Mouse (Mus musculus): Measurements from ENCODE around the gene Gab1. TPM values are rescaled to one million over a fixed set of nuclear protein-coding genes. Genes with fewer than 3 reads are reported as not detected.
A peak's percentile ranks its signal among the peaks of the same experiment; 100 is the strongest.
"Not testable (repeated sequence)": the region's sequence is repeated elsewhere in the genome, so short reads cannot be mapped to it uniquely, and the experiment has no call there.

The Gab1 gene
- polyA plus RNA-seq, 1 experiment from 2014 or later, result 16.8 TPM

DNA sequence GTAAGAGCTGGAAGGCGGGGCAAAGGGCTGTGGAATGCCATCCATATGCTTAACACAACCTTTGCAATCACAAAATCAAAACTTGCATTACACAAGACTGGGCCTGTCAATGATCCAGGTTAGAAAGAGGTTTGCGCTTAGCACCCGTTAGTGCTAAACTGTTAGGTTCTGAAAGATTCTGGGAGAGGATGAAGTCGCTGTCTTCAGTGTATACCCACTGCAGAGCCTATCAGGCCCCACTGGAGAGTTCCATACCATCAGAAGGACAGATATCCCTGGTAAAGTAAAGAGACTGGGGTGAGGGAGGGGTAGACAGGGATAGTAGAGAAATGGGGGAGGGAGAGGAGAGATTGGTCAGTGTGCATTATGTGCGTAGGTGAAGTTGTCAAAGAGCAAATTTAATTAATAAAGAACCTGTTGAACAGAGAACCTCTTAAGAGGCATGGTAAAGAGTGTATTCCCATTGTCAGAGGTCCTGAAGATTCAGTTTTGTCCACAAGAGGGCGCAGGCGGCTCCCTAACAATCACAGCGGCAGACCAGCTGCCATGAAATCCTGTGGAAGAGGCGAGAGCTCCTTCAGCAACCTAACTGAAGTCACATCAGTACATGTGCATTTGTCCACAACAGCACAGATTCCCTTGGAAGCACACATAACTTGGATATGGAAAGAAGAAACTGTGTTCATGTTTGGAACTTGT lies 127.2 kb downstream of the Gab1 start:
- Histone ChIP-seq H3K27ac (no peak overlapping the region), H3K9ac (no peak overlapping the region), H3K36me3 (no peaks in the 10 kb centered on the region), H3K4me3 (replicated peaks) (no peak overlapping the region), H3K27me3 (no peaks in the 10 kb centered on the region), H3K9me3 (replicated peaks) (no peaks in the 10 kb centered on the region), H3K4me2 (no peak overlapping the region), H3K4me1 (no peaks in the 10 kb centered on the region)
- WGBS, result 30% methylated on average over 9 of the region's 9 CpGs
- ATAC-seq (replicated peaks; ENCODE audit: low FRiP score), result peak; percentile 80

DNA sequence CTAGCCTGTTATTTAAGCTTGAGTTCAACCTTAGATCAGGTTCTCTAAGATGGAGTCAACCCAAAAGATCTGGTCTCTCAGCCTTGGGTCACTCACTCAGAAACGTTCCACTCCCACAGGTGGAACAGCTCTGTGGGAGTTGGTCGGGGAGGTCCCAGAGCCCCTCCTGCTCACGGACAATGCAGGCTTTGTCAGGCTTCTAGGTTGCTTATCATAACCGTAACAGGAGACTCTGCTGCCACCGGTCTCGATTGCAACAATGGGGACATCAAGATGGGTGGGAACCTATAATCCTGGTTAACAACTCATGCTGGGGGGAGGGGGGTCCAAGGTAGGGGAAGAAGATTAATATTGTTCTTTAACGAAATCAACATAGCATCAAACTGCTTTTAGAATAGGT lies 127.9 kb downstream of the Gab1 start:
- Histone ChIP-seq H3K4me2 (no peak overlapping the region), H3K4me3 (replicated peaks) (no peak overlapping the region), H3K27ac (no peak overlapping the region), H3K9me3 (replicated peaks) (no peaks in the 10 kb centered on the region), H3K4me1 (no peaks in the 10 kb centered on the region), H3K27me3 (no peaks in the 10 kb centered on the region), H3K36me3 (no peaks in the 10 kb centered on the region), H3K9ac (no peak overlapping the region)
- 55% methylated on average over 7 of the region's 7 CpGs for WGBS
- ATAC-seq (replicated peaks; ENCODE audit: low FRiP score), result no peak

DNA sequence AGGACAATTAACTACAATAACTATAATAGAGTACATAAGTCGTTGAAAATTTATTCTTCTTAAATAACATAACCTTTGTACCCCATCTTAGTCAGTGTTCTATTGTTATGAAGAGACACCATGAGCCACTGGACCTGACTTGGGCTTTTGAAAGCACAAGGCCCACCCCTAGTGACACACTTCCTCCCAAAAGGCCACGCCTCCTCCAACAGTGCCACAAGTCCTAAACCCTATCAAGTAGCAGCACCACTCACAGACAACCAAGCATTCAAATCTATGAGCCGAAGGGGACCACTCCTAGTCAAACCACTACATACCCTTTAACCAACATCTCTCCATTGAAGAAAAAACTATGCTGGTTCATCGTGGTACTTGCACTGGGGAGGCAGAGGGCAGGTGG lies 131.2 kb downstream of the Gab1 start:
- Histone ChIP-seq H3K4me2 (no peak overlapping the region), H3K27ac (no peak overlapping the region), H3K9ac (no peak overlapping the region), H3K4me3 (replicated peaks) (no peak overlapping the region), H3K9me3 (replicated peaks) (no peaks in the 10 kb centered on the region), H3K4me1 (no peaks in the 10 kb centered on the region), H3K36me3 (no peaks in the 10 kb centered on the region), H3K27me3 (no peaks in the 10 kb centered on the region)
- 86% methylated on average over 4 of the region's 4 CpGs for WGBS
- no peak for ATAC-seq (replicated peaks; ENCODE audit: low FRiP score)

DNA sequence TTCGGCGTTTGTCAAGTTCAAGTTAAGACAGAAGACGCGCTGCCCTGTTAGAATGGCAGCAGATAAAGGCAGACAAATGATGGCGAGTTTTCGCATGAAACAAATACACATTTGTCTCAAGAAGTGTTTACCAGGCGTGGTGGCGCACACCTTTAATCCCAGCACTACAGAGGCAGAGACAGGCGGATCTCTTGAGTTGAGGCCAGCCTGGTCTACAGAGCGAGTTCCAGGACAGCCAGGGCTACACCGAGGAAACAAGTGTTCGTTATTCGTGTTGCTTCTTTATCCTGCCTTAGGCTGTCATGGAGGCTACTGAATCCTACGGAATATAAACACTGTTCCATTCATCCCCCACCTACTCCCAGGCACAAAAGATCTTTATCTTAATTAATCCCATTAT lies 140.4 kb downstream of the Gab1 start:
- Histone ChIP-seq H3K27me3 (no peaks in the 10 kb centered on the region), H3K27ac (peak overlapping the region; percentile 99), H3K9me3 (replicated peaks) (no peaks in the 10 kb centered on the region), H3K4me2 (peak overlapping the region; percentile 70), H3K9ac (peak overlapping the region; percentile 67), H3K4me3 (replicated peaks) (peak overlapping the region; percentile 95), H3K4me1 (peaks cover 11% of the 10 kb centered on the region), H3K36me3 (peaks cover 10% of the 10 kb centered on the region)
- WGBS, result 17% methylated on average over 14 of the region's 14 CpGs
- ATAC-seq (replicated peaks; ENCODE audit: low FRiP score), result peak; percentile 47

DNA sequence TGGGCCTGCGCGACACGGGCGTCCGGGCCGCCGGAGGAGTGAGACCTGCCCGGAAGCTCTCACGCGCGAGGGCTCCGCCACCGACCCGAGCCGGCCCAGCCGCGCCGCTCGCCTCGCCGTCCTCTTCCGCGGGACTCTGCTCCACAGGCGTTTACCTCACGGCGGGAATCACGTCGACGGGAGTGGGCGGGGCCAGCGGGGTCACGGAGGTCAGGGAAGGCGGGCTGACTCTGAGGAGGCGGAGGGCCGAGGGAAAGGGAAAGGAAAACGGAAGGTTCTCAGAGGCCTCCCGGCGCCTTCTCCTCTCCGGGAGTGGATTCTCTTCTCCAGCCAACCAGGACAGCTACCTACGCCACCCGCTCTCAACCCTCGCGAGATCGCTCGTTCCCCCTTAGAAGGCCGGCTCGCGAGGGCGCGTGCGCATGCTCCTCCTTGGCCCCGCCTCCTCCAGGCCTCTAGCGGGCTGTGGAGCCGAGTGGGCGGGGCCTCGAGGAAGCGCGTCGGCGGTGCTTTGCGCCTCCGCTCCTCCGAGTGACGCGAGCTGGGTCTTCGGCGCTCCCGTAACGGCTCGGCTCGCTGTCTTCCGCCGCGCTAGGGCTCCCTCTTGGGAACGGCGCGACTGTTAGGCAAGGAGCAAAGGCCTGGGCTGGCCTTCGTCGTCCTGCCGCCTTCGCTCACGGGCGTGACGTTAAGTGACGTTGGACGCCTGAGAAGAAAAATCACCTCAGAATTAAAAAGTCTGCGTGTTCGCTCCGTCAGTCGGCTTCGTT lies 141.0 kb downstream of the Gab1 start, which contains the start of gene Smarca5:
TSS of gene Smarca5 (minus strand) at position 343 of the 770 bp plus-strand sequence.
- ATAC-seq (replicated peaks; ENCODE audit: low FRiP score), result peak; percentile 98
- H3K27me3 ChIP-seq; H3K9me3 ChIP-seq (replicated peaks): not testable (repeated sequence)
- H3K4me2 ChIP-seq, result peak within 1 kb of the TSS; percentile 90
- peaks cover 11% of the 10 kb centered on the region for H3K4me1 ChIP-seq
- H3K36me3 ChIP-seq, result peaks cover 15% of the 10 kb centered on the region
- peak within 1 kb of the TSS; percentile 90 for H3K9ac ChIP-seq
- under 1% methylated on average over 89 of the region's 91 CpGs for WGBS
- H3K27ac ChIP-seq, result peak within 1 kb of the TSS; percentile 99
- H3K4me3 ChIP-seq (replicated peaks), result peak within 1 kb of the TSS; percentile 95

DNA sequence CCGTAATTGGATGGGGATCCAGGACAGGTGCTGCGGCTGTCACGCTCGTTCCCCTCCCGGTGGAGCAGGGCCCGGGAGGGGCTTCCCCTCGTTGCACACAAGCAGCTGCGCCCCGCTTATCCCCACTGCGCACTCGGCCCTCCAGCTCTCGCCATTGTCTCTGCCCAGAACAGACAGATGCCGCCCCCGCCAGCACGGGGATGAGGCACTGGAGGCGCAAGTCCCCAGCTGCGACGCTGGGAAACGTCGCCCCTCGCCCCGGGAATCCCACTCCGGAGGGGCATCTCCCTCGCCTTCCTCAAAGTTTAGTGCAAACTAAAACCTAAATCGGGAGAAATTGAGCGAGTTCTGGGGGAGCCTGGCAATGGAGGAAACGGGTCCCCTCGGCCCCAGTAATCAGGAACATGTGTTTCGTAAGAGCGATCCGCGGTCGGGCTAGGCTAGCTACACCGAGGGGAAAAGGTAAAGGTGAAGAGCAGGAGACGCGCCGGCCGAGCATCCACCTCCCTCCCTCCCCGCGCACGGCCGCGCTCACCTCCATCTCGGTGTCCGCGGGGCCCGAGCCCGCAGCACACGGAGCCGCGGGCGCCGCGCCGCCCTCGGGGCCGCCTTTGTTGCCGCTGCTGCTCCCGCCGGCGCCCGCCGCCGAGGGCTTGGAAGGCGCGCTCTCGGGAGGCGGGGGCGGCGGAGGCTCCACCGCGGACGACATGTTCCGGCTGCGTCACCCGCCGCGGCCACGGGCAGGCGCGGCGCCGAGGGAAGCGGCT lies 141.7 kb downstream of the Gab1 start:
- Histone ChIP-seq H3K9me3 (replicated peaks) (no peaks in the 10 kb centered on the region), H3K27me3 (no peaks in the 10 kb centered on the region), H3K4me2 (peak overlapping the region; percentile 90), H3K4me1 (peaks cover 11% of the 10 kb centered on the region), H3K36me3 (peaks cover 22% of the 10 kb centered on the region), H3K4me3 (replicated peaks) (peak overlapping the region; percentile 95), H3K27ac (peak overlapping the region; percentile 99), H3K9ac (peak overlapping the region; percentile 90)
- ATAC-seq (replicated peaks; ENCODE audit: low FRiP score), result peak; percentile 68
- under 1% methylated on average over 72 of the region's 84 CpGs for WGBS

DNA sequence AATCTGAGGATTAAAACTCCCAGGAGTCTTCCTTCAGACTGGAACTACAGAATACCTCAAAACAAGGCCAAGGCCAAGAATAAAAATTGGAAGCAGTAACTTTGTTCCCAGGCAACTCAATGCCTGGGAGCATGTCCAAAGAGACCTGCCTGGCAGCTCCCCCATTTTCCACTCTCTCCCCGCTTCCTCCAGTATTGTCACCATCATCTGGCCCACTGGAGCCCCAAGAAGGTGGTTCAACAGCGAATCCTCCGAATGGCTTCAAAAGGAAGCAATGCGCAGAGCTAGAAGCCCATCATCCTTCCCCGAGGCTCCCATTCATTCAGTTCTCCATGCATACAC lies 142.3 kb downstream of the Gab1 start:
- no peaks in the 10 kb centered on the region for H3K9me3 ChIP-seq (replicated peaks)
- ATAC-seq (replicated peaks; ENCODE audit: low FRiP score), result no peak
- WGBS, result 3% methylated on average over 5 of the region's 5 CpGs
- peak overlapping the region; percentile 90 for H3K4me2 ChIP-seq
- H3K36me3 ChIP-seq, result peaks cover 26% of the 10 kb centered on the region
- H3K9ac ChIP-seq, result peak overlapping the region; percentile 90
- H3K27me3 ChIP-seq, result no peaks in the 10 kb centered on the region
- H3K4me1 ChIP-seq, result peaks cover 11% of the 10 kb centered on the region
- peak overlapping the region; percentile 99 for H3K27ac ChIP-seq
- peak overlapping the region; percentile 95 for H3K4me3 ChIP-seq (replicated peaks)

DNA sequence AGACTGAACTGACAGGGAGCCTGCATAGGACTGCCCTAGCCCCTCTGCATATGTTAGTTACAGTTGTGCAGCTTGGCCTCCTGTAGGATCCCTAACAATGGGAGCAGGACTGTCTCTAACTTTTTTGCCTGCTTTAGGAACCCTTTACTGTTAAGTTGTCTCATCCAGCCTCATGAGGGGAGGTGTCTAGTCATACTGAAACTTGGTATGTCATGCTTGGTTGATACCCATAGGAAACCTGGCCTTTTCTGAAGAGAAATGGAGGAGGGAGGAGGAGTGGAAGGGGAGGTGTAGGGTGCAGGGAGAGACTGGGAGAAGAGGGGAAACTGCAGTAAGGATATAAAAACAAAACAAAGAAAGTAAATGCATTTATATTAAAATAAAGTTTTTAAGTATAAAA lies 148.0 kb downstream of the Gab1 start:
- Histone ChIP-seq H3K36me3 (peaks cover 71% of the 10 kb centered on the region), H3K27me3 (no peaks in the 10 kb centered on the region)

DNA sequence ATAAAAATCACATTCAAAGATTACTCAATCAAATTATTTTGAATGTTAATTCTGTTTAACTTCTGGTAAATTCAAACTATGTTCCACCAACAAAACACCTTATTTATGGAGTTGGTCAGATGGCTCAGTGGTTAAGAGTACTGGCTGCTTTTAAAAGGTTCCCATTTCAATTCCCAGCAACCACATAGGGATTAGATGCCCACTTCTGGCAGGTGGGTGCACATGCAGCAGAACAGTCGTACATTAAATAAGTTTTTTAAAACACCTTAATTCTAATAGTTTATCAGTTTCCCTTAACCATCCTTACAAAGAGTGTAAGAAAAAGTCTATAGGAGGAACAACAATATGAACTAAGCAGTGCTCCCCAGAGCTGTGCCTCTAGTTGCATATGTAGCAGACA lies 165.9 kb downstream of the Gab1 start:
- 92% methylated on average over 1 of the region's 1 CpGs for WGBS
- no peaks in the 10 kb centered on the region for H3K9me3 ChIP-seq (replicated peaks)
- H3K4me2 ChIP-seq, result no peak overlapping the region
- ATAC-seq (replicated peaks; ENCODE audit: low FRiP score), result no peak
- H3K4me3 ChIP-seq (replicated peaks), result no peak overlapping the region
- no peaks in the 10 kb centered on the region for H3K27me3 ChIP-seq
- H3K36me3 ChIP-seq, result peaks cover 77% of the 10 kb centered on the region
- no peak overlapping the region for H3K27ac ChIP-seq
- H3K4me1 ChIP-seq, result no peaks in the 10 kb centered on the region
- H3K9ac ChIP-seq, result no peak overlapping the region

More for the DNA sequence above, 148.0 kb downstream of the Gab1 start:
- Histone ChIP-seq H3K4me3 (replicated peaks) (no peak overlapping the region), H3K9me3 (replicated peaks) (no peaks in the 10 kb centered on the region), H3K4me2 (no peak overlapping the region), H3K9ac (no peak overlapping the region), H3K4me1 (no peaks in the 10 kb centered on the region), H3K27ac (no peak overlapping the region)
- no peak for ATAC-seq (replicated peaks; ENCODE audit: low FRiP score)

Other genes starting within 250 kb of the Gab1 start
- 80.9 and 83.9 TPM in 2 replicates for gene Smarca5, start 141.0 kb downstream of the Gab1 start, polyA plus RNA-seq (2015; fragmentation: Nextera tagmentation; extraction: Ambion mirVana)
- 18.3 and 20.0 TPM in 2 replicates for gene Usp38, start 134.4 kb upstream of the Gab1 start, polyA plus RNA-seq (2015; fragmentation: Nextera tagmentation; extraction: Ambion mirVana)